Mouse (Mus musculus): ENCODE data around the gene Zfp109.

DNA sequence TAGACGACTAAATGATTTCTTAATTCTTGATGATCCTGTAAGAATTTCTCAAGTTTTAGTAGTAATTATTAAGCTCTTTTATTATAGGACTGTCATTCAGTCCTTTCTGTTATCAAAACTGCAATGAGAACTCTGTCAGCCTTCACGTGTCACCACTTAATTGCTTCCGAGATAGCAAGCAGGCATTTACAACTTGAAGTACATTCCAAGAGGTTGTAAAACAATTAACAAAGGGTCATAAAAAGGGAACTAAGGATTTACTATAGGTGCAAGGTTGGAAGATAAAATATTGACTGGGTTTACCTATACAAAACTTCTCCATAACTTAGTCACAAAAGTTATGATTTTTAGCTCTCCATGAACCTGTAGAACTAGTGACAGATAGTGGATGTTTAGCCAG, 44.2 kb downstream of the Zfp109 start:
- TF ChIP-seq POLR2A (IDR thresholded peaks at IDR 0.05; ENCODE audit: borderline replicate concordance, extremely low read depth, low read depth, low read length) (no peak), CTCF (IDR thresholded peaks at IDR 0.05; ENCODE audit: insufficient read depth, low read length) (no peak)
